Mouse (Mus musculus) erythroid progenitor cell, adult 5-6 weeks (primary cell): ENCODE results near the gene Zfp423. TPM values are rescaled to one million over a fixed set of nuclear protein-coding genes. Genes with fewer than 3 reads are reported as not detected.

Experiments used
- ATAC-seq: replicated peaks from 2 replicates; pipeline ENCODE4 v1.8.0; 2016; ENCODE audit warnings: moderate number of reproducible peaks, mild to moderate bottlenecking, moderate TSS enrichment, inconsistent platforms; ENCODE audit not compliant: poor library complexity, low FRiP score, severe bottlenecking
- total RNA-seq, 2 experiments: library from RNA; stranded (forward) in 1 of 2; stranded (reverse) in 1 of 2; fragments of 150-400 nt in 1 of 2; fragments of 186-747, 209-891 nt in 1 of 2; gene quantifications; 2 replicates each; pipeline versions ENCODE4 v1.2.3 to v1.2.4; 2015 to 2017; ENCODE audit warnings: low replicate concordance in 2 of 2

Zfp423 gene
- total RNA-seq, 2 experiments from 2014 or later: 0.42 TPM; not detected in 1

DNA sequence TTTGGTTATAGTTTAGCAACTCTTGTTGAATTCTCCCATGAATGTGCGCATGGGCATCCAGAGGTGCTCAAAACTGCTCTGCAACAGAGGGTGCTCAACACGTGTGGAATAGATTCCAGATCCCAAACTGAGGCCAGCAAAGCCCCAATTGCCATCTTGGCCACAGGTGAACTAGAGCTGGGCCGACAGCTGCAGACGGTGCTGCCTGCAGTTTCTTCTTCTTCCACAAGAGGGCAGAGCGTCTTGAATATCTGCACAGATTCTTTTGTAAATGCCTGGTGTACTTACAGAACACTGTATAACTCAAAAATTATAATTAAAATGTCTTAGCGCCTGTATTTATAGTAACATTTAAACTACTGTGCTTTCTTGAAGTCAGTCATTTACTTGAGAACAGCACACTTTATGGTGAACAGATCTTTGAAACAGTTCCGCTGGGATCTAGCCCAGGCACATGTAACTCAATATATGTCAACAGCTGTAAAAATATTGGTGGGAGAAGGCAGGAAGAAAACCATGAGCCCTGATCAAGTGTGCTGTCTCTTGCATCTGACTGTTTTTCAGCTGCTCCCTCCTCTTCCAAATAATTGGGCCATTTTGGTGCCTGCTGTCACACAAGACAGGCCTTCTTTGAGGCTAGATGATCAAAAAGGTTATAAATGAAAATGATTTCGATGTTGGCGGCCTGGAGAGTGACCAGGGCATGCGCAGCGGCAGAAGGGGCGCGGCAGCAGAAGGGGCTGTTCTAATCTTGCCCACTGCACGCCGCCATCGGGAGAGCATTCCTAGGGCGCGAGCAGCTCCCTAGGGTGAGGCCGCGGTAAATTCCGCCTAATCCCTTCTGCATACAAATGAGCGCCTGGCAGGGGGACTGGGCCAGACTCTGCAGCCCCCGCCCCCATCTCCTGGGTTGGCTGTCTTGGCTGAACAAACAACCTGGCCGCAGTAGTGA, 243.4 kb downstream of the Zfp423 start:
- ATAC-seq: no peak

- ATAC-seq: no peak
Measured at GRCm38 (mm10) chr8:87713946-87714345, 245.4 kb downstream of the Zfp423 start.

GRCm38 (mm10) chr8:87711955-87712354, 247.4 kb downstream of the Zfp423 start:
- ATAC-seq: no peak

- ATAC-seq: no peak
Measured at GRCm38 (mm10) chr8:87708127-87708637, 251.2 kb downstream of the Zfp423 start.

DNA sequence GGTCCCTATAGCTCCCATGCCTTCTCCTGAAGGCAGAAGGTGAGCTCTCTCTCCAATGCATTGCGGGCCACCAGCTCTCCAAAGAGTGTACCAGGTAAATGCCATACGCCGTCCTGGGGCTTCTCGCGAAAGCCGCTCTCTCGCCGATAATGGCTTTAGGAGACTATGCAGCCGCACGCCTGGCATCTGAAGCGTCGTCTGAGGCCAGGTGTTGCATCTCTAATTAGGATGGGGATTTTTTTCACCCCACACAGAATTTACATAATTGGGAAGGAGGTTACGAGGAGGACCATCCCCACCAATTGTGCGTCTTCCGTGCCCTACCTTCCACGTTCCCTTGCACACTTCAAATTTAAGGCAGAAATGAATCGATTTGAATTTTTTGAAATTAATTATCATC, 252.2 kb downstream of the Zfp423 start:
- no peak for ATAC-seq

GRCm38 (mm10) chr8:87704756-87705155, 254.6 kb downstream of the Zfp423 start:
- ATAC-seq: no peak

DNA sequence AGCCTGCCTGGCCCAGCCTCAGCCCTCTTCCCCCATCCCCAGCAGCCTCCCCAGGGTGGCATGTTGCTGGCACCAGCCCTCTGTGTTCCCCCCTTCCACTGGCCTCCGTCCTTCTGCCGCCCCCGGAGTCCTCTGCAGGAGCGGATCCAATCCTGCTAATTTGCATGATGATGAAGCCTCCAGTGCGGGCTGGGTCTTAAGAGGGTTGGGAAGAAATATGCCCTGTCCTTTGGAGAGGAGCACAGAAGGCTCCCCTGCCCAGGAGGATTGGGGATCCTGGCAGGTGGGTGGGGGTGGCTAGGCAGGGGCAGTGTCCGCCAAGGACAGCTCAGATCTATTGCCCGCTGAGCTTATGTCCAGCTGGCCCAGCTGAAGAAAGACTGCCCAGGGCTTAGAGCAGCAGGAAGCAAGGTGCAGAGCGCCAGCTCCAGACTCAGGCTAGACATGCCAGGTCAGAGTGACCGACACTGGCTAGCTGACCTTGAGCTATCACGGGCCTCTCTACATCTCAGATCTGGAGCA, 256.5 kb downstream of the Zfp423 start:
- no peak for ATAC-seq

DNA sequence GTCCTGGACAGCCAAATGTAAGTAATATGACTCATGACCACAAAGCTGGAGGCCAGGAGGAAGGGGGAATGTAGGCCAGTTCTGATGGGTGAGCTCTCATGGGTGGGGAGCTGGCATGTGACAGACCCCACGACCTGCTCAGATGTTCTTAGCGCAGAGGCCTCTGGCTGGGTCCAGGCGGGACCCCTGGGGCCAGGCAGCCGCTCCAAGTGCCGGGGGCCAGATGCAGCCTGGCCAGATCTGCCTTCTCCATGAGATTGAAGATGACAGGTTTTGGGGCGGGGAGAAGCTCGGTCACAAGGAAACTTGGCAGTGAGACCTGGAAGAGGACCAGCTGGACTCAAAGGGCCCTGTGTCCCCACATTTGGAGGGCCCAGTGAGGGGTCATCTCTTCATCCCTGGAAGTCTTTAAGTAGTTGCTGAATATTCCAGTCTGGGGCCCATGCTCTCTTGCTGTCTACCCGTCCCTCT, 257.3 kb downstream of the Zfp423 start:
- no peak for ATAC-seq

- no peak for ATAC-seq
Measured at GRCm38 (mm10) chr8:87701583-87701982, 257.8 kb downstream of the Zfp423 start.

DNA sequence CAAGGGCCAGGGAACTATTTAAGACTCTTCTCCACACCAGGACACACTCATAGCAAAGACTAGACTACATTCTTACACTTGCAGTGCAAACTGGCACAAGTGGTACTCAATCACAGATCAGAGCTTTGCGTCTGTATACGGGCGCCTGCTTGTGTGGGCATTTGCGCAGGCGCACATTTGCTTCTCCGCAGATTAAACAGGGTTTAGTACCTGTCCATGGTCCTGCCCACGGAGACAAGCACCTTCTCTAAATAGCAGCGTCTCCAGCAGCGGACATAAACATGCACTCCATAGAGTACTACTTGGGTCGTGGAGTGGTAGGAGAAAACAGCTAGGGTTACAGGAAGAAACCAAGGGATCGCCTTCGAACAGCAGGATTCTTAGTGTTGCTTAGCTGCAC, 259.1 kb downstream of the Zfp423 start:
- no peak for ATAC-seq

DNA sequence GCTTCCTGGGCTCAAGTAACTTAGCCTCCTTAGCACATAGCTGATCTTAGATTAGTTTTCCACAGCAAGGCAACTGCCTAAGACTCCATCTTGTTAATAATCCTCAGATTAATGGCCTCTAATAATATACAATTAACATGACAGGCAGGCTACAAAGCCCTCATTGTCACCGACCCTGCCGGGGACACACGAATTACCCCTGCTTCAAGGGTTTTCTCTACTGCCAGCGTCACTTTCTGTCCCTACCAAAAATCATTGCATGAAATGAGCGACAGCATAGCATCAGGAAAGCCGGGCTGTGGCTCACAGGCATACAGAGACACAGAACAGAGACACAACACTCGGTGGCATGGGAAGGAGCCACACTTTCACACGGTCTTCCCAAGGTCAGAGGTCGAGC, 262.3 kb downstream of the Zfp423 start:
- no peak for ATAC-seq

- no peak for ATAC-seq
Measured at GRCm38 (mm10) chr8:87693741-87694140, 265.7 kb downstream of the Zfp423 start.

- no peak for ATAC-seq
Measured at GRCm38 (mm10) chr8:87690100-87691095, 269.0 kb downstream of the Zfp423 start.

DNA sequence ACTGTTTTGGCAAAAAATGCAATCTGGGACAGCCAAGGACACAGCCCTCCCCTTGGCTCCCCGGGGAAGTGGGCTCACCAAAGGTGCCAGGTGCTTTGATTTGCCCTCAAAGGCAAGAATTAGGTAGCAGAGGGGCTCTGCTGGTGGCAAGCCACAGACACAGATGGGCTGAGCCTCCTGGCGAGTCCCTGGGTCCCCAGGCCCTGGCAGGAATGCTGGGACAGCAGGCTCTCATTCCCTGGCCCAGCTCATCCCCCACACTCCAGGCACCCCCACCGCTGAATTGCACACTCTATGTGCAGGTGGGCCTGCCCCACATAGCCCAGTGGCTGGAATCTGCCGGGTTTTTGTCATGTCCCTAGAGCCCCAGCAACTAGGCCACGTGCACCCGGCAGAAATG, 270.2 kb downstream of the Zfp423 start:
- ATAC-seq: no peak

GRCm38 (mm10) chr8:87688348-87688747, 271.0 kb downstream of the Zfp423 start:
- ATAC-seq: no peak

- ATAC-seq: no peak
Measured at GRCm38 (mm10) chr8:87686986-87687698, 272.3 kb downstream of the Zfp423 start.

- ATAC-seq: no peak
Measured at GRCm38 (mm10) chr8:87686026-87686425, 273.4 kb downstream of the Zfp423 start.

DNA sequence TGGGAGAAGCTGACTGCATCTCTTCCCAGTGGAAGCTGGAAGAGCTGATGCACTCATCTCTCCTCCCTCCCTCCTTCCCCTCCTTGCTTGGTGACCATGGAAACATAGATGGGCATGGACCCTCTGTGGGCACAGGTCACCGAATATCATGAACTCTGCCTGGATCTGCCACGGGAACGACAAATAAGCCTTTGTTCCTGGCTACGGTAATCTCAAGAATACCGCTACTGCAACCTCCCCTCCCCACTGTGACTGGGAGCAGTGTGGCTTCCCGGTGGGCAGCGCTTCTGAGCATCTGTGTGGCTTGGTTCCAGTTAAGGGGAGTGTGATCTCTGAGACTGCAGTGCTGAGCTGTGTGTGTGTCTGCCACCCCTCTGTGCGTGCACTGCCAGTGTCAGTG, 274.0 kb downstream of the Zfp423 start:
- ATAC-seq: no peak

DNA sequence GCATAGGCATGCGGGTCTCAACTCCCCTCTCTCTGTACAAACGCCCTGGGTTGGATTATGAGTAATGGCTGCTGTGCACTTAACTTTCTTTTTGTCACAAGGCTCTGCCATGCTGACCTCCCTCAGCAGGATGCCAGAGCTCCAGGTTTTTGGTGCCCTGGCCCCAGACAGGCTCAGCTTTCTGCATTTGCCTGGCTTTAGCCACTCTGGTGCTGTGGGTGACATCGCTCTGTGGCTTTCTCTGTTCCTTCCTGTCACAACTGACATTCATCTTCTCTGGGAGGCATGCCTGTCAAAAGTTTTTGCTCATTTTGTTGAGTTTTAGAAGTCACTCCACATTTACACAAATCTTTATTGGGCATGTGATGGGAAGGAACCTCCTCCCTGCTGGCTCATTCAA, 277.3 kb downstream of the Zfp423 start:
- ATAC-seq: no peak
